Mouse (Mus musculus) heart, postnatal 14 days (tissue): ENCODE results near the gene Map3k7cl. TPM values are rescaled to one million over a fixed set of nuclear protein-coding genes. Genes with fewer than 3 reads are reported as not detected.

Experiments used
- DNase-seq, 2 experiments: peaks; one replicate each; pipeline ENCODE4 v3.0.0; 2021 to 2022
- intact Hi-C: fragments of 180-260 bp; cut with DNase I; formaldehyde crosslinking; loops from one replicate; pipeline ENCODE4 v1.15.1; 2025
- long read RNA-seq, 2 experiments: library from polyadenylated mRNA; stranded (forward); transcript quantifications; one replicate each; pipeline ENCODE4 v2.0.0; 2021
- total RNA-seq, 2 experiments: library from RNA; stranded (reverse); gene quantifications; 2 replicates each; pipeline ENCODE4 v1.2.3; 2021

Gene Map3k7cl
- total RNA-seq = 1 to 10 TPM; 2.7 to 3.6 TPM
- long read RNA-seq, experiment 1, partial matches to known transcripts = 0 of 3 reads
- long read RNA-seq, experiment 1, other reads (novel, unspliced or antisense) = 0 of 3 reads
- long read RNA-seq, experiment 2, partial matches to known transcripts = 0 of 2 reads
- long read RNA-seq, experiment 2, other reads (novel, unspliced or antisense) = 1 of 2 reads

DNA sequence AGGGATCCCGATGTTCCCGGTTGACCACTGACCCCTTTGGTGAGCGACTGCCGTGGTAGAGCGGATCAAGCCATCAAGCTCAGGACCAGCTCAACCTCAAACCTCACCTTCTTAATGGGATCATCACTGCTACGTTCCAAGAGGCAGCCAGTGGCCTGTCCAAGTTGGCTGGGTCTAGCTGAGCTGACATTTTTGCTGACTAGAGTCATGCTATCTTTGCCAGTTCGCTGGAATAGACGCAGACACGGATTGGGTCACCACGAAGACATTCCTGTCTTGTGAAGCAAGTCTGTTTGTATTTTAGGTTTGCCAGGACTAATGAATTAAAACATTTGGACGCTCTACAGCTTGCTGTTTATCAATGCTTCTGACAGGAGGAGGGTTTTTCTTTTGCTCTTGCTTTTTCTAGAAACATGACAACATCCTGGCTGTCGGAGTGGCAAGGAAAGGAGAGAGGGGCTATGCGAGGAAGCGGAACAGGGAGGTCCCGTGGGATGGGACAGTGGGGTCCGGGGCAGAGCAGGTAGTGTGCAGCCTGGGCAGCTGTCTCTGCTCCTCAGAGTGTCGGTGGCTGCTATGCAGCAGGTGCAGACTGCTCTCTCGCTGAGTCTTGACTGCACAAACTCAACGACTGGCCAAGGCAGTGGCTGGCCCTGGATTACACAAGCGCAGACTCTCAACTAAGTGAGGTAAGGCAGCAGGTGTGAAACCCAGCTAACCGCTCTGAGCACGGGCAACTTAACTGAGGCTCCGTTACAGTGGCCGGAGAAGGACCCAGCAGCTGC, at the start of gene Map3k7cl:
TSS of gene Map3k7cl (plus strand) at position 424 of the 785 bp plus-strand sequence.
- peak; percentile 20 to 43 for DNase-seq
- intact Hi-C loops = no loop called here

DNA sequence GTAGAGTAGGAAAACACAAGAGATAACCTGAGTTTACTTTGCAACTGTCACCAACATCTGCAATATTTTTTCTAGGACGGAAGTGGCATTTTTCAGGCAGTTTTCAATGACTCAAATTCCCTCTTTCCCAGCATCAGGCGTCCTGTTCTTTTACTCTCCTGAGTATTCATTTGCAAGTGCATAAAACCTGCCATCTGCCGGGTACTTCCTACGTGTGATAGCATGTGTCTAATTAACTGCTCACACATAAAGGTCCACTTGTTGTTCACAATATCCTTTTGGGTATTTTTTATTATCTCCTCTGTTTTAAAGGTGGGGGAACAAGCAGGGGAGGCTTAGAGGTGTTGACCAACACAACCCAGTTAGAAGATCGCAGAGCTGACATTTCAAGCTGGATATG, 41.4 kb upstream of the Map3k7cl start:
- intact Hi-C loops = no loop called here
- no peak for DNase-seq

- intact Hi-C loops = no loop called here
- no peak for DNase-seq
These were observed 40.8 kb upstream of the Map3k7cl start for GRCm38 (mm10) chr16:87512331-87512730.

DNA sequence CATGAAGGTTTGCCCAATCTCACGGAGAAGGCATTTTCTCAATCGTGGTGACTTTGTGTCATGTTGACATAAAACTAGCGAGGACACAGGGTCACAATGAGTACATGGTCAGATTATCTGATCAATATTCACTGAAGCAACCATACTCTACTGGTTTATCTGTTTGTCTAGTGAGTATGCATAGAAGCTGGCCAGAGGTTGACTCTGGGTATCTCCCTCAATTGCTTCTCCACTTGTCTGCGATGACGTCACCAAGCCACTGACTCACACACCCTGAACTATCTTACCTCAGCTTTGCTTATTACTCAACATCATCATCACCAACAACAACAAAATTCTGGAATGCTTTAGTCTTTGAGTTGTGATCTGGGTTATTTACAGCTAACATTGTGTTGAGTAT, 28.9 kb upstream of the Map3k7cl start:
- no peak for DNase-seq
- intact Hi-C loops = no loop called here

- intact Hi-C loops = no loop called here
- no peak for DNase-seq
These were observed 25.4 kb upstream of the Map3k7cl start for GRCm38 (mm10) chr16:87527553-87528249.

GRCm38 (mm10) chr16:87528755-87529154, 24.4 kb upstream of the Map3k7cl start:
- no peak for DNase-seq
- intact Hi-C loops = no loop called here

GRCm38 (mm10) chr16:87548348-87548747, 4.8 kb upstream of the Map3k7cl start:
- DNase-seq = no peak
- intact Hi-C loops = loop anchor here (5.0 kb wide), 1 partner anchor 41 kb away; no protein-coding TSS in a partner anchor

DNA sequence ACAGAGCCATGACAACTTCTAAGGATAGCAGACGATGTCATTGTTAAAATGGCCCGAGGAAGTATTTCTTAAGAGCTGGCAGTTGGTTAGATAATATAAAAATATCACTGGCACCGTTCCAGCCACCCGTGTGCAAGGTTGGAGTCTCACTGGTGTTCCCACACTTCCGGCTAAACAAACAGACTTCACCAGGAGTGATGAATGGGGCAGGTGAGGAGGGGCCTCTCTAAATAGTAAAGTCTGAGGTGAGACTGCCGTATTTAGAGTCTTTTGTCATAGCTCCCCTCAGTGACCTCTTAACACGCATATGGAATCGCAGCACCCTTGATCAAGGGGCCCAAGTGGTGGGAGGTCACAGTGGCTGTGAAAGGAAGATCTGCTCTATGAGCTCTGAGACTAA, 3.2 kb downstream of the Map3k7cl start:
- DNase-seq = no peak
- intact Hi-C loops = no loop called here

- intact Hi-C loops = no loop called here
- no peak for DNase-seq
These were observed 8.4 kb downstream of the Map3k7cl start for GRCm38 (mm10) chr16:87561501-87561900.

DNA sequence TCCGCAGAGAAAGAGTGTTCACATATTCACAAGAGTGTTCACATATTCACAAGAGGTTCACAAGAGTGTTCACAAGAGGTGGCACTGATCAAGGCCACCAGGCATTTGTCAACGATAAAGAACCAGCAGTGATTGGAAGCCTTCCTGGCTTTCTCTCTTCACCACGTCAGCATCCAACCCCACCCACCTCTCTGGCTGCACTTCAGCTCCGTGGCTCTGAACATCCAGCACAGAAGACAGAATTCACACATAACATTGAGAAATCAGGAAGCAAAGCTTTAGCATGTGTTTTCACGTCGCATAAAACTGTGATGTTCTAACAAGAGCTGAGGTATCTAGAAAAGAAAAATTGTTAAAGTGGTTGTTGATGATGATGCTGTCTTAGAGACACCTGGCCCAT, 10.4 kb downstream of the Map3k7cl start:
- intact Hi-C loops = no loop called here
- peak; percentile 7 to 31 for DNase-seq

GRCm38 (mm10) chr16:87564564-87564963, 11.4 kb downstream of the Map3k7cl start:
- intact Hi-C loops = no loop called here
- no peak for DNase-seq

DNA sequence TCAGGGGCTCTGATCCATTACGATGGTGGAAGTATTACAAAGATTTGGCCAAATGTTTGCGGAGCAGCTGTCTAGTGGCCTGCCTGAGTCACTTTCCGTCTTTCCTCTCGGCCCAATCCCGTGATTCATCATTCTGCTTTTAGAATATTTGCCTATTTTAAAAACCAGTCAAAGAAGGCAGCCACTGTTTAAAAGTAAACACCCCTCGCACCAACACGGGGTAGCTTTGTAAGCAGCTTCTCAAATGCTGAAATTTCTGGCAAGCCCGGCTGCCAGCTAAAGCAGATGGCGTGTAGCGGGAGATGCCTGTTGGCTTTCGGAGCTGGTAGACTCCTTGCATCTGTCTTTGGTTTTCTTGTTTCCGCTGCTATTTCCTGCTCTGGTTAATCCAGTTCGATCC, 14.4 kb downstream of the Map3k7cl start:
- intact Hi-C loops = no loop called here
- DNase-seq = peak; percentile 17 to 51

- DNase-seq = no peak
- intact Hi-C loops = no loop called here
These were observed 15.1 kb downstream of the Map3k7cl start for GRCm38 (mm10) chr16:87568241-87568640.

DNA sequence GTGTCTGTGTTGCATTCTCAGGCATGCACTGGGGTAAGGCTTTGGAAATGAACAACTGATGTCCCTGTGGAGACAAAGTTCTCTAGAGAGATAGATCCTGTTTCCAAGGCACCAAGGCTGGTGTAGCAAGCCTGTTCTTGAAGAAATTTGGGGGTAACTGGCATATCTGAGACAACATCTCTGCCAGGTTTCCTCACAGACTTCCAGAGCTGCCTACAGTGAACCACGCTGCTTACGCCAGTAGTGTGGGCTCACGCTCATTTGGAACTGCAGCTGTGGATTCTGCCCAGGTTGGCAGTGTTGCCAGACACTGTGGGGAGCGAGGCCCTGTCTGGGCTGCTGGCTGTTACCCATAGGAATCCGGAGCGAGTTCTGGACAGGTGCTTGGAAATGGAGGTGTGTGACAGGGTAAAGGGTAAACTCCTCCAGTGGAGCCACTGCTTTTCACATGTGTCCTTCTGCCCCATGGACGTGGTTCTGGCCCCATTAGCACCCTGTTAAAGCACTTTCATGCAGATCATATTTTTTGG, 16.5 kb downstream of the Map3k7cl start:
- intact Hi-C loops = no loop called here

DNA sequence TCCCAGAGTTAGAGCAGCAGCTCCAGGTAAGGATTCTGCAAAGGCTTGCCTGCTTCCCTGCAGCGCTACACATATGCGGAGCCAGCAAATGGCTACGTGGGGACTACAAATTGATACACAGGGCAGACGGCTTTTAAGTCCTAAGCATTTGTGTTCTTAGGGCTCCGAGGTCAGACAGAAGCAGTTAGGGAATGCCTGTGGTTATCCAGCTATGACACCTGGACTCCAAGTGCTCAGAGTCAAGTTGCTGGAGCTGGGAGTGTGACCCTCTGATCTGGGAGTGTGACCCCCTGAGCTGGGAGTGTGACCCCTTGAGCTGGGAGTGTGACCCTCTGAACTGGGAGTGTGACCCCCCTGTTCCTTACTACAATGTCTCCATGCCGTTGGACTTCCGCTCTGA, 17.2 kb downstream of the Map3k7cl start:
- intact Hi-C loops = no loop called here
- no peak for DNase-seq

More for the DNA sequence above, 16.5 kb downstream of the Map3k7cl start:
- no peak for DNase-seq

- intact Hi-C loops = no loop called here
- DNase-seq = no peak
These were observed 20.3 kb downstream of the Map3k7cl start for GRCm38 (mm10) chr16:87573409-87573808.

DNA sequence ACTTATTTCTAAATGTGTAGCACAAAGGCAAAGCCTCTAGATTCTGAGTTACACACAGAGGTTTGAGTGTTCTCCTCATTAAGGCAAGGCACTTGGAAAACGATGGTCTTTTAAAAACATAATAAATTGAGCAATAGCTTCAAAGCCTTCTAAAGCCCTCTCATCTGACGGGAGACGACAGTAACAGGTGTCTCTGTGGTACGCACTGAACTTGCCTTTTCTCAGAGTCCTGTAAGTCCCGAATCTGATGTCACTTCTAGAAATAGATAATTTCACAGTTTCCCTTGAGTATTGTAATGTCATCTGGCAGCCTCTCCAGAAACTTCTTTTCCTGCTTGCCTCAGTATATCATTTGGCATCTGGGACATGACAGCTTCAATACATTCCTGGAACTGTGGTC, 21.0 kb downstream of the Map3k7cl start:
- intact Hi-C loops = no loop called here
- DNase-seq = no peak

- DNase-seq = no peak
These were observed 22.5 kb downstream of the Map3k7cl start for GRCm38 (mm10) chr16:87575600-87575999.

GRCm38 (mm10) chr16:87578881-87579280, 25.8 kb downstream of the Map3k7cl start:
- no peak for DNase-seq
- intact Hi-C loops = loop anchor here (1.0 kb wide), 1 partner anchor 75 kb away; no protein-coding TSS in a partner anchor

More at GRCm38 (mm10) chr16:87575600-87575999, 22.5 kb downstream of the Map3k7cl start:
- intact Hi-C loops = no loop called here

GRCm38 (mm10) chr16:87579462-87579861, 26.3 kb downstream of the Map3k7cl start:
- DNase-seq = no peak
- intact Hi-C loops = loop anchor here (1.0 kb wide), 1 partner anchor 75 kb away; no protein-coding TSS in a partner anchor

DNA sequence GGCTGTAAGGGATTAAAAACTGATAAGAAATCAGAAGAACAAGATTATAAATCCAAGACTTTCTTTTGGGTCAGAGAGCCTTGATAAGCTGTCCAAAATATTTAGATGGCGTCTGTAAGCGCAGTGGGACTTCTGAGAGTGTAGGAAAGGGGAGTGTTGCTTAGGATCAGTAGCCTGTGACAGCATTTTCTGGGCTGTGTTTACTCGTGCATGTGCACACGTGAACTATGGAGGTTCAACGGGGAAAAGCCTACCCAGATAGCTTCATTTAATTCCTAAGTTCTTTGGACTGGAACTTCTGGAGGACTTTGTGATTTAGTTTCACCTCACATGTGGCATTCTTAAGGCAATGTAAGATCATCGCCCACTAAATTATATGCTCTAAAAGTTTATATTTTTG, 29.6 kb downstream of the Map3k7cl start:
- DNase-seq = no peak
- intact Hi-C loops = no loop called here
